Mouse (Mus musculus) thymus, adult 2 months (tissue): ENCODE data around the gene Emc7.

Experiments used
- CTCF ChIP-seq: fragments of 200-500 bp; IDR thresholded peaks from 2 replicates; pipeline ENCODE4 v1.5.1; 2012; ENCODE audit warnings: mild to moderate bottlenecking, control low read depth, low read length, moderate library complexity, borderline replicate concordance; ENCODE audit not compliant: control insufficient read depth, poor library complexity, insufficient read depth; ENCODE audit errors: extremely low read depth
- POLR2A ChIP-seq: fragments of 200-500 bp; IDR thresholded peaks from 2 replicates; pipeline ENCODE4 v1.6.1; 2012; ENCODE audit warnings: mild to moderate bottlenecking, low read length, control low read depth, moderate library complexity; ENCODE audit not compliant: control insufficient read depth, poor library complexity, insufficient read depth; ENCODE audit errors: extremely low read depth

GRCm38 (mm10) chr2:112482533-112483333, 27.9 kb downstream of the Emc7 start:
- TF ChIP-seq POLR2A (no peak), CTCF (no peak)
